Mouse (Mus musculus): ENCODE results near the gene Gsto1. TPM values are rescaled to one million over a fixed set of nuclear protein-coding genes. Genes with fewer than 3 reads are reported as not detected.
A peak's percentile ranks its signal among the peaks of the same experiment; 100 is the strongest.

Gene Gsto1
- polyA plus RNA-seq, 2 experiments = 71.3 to 132 TPM

- ATAC-seq (ENCODE audit: low FRiP score, low read depth) (no peak), DNase-seq (ENCODE audit: low spot score) (no peak)
- Histone ChIP-seq H3K9ac (ENCODE audit: low read depth, low read length, severe bottlenecking) (no peak overlapping the region), H3K4me3 (replicated peaks; ENCODE audit: low read length) (no peak overlapping the region), H3K27me3 (ENCODE audit: control insufficient read depth, insufficient read depth, low read length) (no peaks in the 10 kb centered on the region), H3K27ac (replicated peaks; ENCODE audit: low read depth, low read length) (no peak overlapping the region), H3K4me1 (ENCODE audit: control insufficient read depth, insufficient read depth, low read length) (0 out of 2 replicates have a peak, but pooled peaks cover 2% of the 10 kb centered on the region), H3K4me2 (replicated peaks; ENCODE audit: low read depth, low read length, severe bottlenecking) (no peak overlapping the region), H3K36me3 (ENCODE audit: control insufficient read depth, insufficient read depth, low read length) (no peaks in the 10 kb centered on the region), H3K9me3 (ENCODE audit: control insufficient read depth, low read length) (no peaks in the 10 kb centered on the region)
- TF ChIP-seq POLR2A (IDR thresholded peaks at IDR 0.05; ENCODE audit: borderline replicate concordance, extremely low read depth, insufficient read depth, insufficient read length) = no peak
- 76% methylated on average over 15 of the region's 15 CpGs for WGBS
Observed at GRCm38 (mm10) chr19:47876252-47876651, 21.5 kb downstream of the Gsto1 start.

- no peak for ATAC-seq (ENCODE audit: low FRiP score, low read depth)
- DNase-seq (ENCODE audit: low spot score) = no peak
- Histone ChIP-seq H3K4me1 (ENCODE audit: control insufficient read depth, insufficient read depth, low read length) (peaks cover 13% of the 10 kb centered on the region), H3K36me3 (ENCODE audit: control insufficient read depth, insufficient read depth, low read length) (no peaks in the 10 kb centered on the region), H3K4me3 (replicated peaks; ENCODE audit: low read length) (no peak overlapping the region), H3K4me2 (replicated peaks; ENCODE audit: low read depth, low read length, severe bottlenecking) (no peak overlapping the region), H3K9ac (ENCODE audit: low read depth, low read length, severe bottlenecking) (no peak overlapping the region), H3K9me3 (ENCODE audit: control insufficient read depth, low read length) (no peaks in the 10 kb centered on the region), H3K27ac (replicated peaks; ENCODE audit: low read depth, low read length) (no peak overlapping the region), H3K27me3 (ENCODE audit: control insufficient read depth, insufficient read depth, low read length) (no peaks in the 10 kb centered on the region)
- no peak for TF ChIP-seq POLR2A (IDR thresholded peaks at IDR 0.05; ENCODE audit: borderline replicate concordance, extremely low read depth, insufficient read depth, insufficient read length)
- WGBS = 80% methylated on average over 7 of the region's 7 CpGs
Observed at GRCm38 (mm10) chr19:47881538-47881937, 26.8 kb downstream of the Gsto1 start.

- Histone ChIP-seq H3K36me3 (ENCODE audit: control insufficient read depth, insufficient read depth, low read length) (no peaks in the 10 kb centered on the region), H3K27me3 (ENCODE audit: control insufficient read depth, insufficient read depth, low read length) (no peaks in the 10 kb centered on the region), H3K4me1 (ENCODE audit: control insufficient read depth, insufficient read depth, low read length) (peaks cover 18% of the 10 kb centered on the region), H3K4me3 (replicated peaks; ENCODE audit: low read length) (no peak overlapping the region), H3K9me3 (ENCODE audit: control insufficient read depth, low read length) (no peaks in the 10 kb centered on the region), H3K27ac (replicated peaks; ENCODE audit: low read depth, low read length) (no peak overlapping the region), H3K4me2 (replicated peaks; ENCODE audit: low read depth, low read length, severe bottlenecking) (no peak overlapping the region), H3K9ac (ENCODE audit: low read depth, low read length, severe bottlenecking) (no peak overlapping the region)
- DNase-seq (ENCODE audit: low spot score) (peak; percentile 78), ATAC-seq (ENCODE audit: low FRiP score, low read depth) (peak; percentile 62; the same call in 1 of the 2 replicates)
- 19% methylated on average over 11 of the region's 11 CpGs for WGBS
- TF ChIP-seq POLR2A (IDR thresholded peaks at IDR 0.05; ENCODE audit: borderline replicate concordance, extremely low read depth, insufficient read depth, insufficient read length) = no peak
Observed at GRCm38 (mm10) chr19:47882151-47882881, 27.5 kb downstream of the Gsto1 start.

- ATAC-seq (ENCODE audit: low FRiP score, low read depth) (no peak; the same call in 1 of the 2 replicates), DNase-seq (ENCODE audit: low spot score) (no peak)
- peaks cover 18% of the 10 kb centered on the region for H3K4me1 ChIP-seq (ENCODE audit: control insufficient read depth, insufficient read depth, low read length)
- no peak overlapping the region for H3K4me3 ChIP-seq (replicated peaks; ENCODE audit: low read length)
- no peak for TF ChIP-seq POLR2A (IDR thresholded peaks at IDR 0.05; ENCODE audit: borderline replicate concordance, extremely low read depth, insufficient read depth, insufficient read length)
- no peaks in the 10 kb centered on the region for H3K36me3 ChIP-seq (ENCODE audit: control insufficient read depth, insufficient read depth, low read length)
- H3K27me3 ChIP-seq (ENCODE audit: control insufficient read depth, insufficient read depth, low read length) = no peaks in the 10 kb centered on the region
- WGBS = 44% methylated on average over 9 of the region's 9 CpGs
- no peaks in the 10 kb centered on the region for H3K9me3 ChIP-seq (ENCODE audit: control insufficient read depth, low read length)
- H3K4me2 ChIP-seq (replicated peaks; ENCODE audit: low read depth, low read length, severe bottlenecking) = no peak overlapping the region
- H3K9ac ChIP-seq (ENCODE audit: low read depth, low read length, severe bottlenecking) = no peak overlapping the region
- no peak overlapping the region for H3K27ac ChIP-seq (replicated peaks; ENCODE audit: low read depth, low read length)
Observed at GRCm38 (mm10) chr19:47882882-47883254, 28.1 kb downstream of the Gsto1 start.

GRCm38 (mm10) chr19:47884296-47885085 lies 29.7 kb downstream of the Gsto1 start:
- H3K4me2 ChIP-seq (replicated peaks; ENCODE audit: low read depth, low read length, severe bottlenecking) = no peak overlapping the region

More at GRCm38 (mm10) chr19:47884296-47885085, 29.7 kb downstream of the Gsto1 start:
- no peak overlapping the region for H3K9ac ChIP-seq (ENCODE audit: low read depth, low read length, severe bottlenecking)
- ATAC-seq (ENCODE audit: low FRiP score, low read depth) = no peak
- no peaks in the 10 kb centered on the region for H3K27me3 ChIP-seq (ENCODE audit: control insufficient read depth, insufficient read depth, low read length)
- no peak for DNase-seq (ENCODE audit: low spot score)
- H3K4me3 ChIP-seq (replicated peaks; ENCODE audit: low read length) = no peak overlapping the region
- 69% methylated on average over 13 of the region's 13 CpGs for WGBS
- peaks cover 18% of the 10 kb centered on the region for H3K4me1 ChIP-seq (ENCODE audit: control insufficient read depth, insufficient read depth, low read length)
- H3K9me3 ChIP-seq (ENCODE audit: control insufficient read depth, low read length) = no peaks in the 10 kb centered on the region
- TF ChIP-seq POLR2A (IDR thresholded peaks at IDR 0.05; ENCODE audit: borderline replicate concordance, extremely low read depth, insufficient read depth, insufficient read length) = no peak
- H3K27ac ChIP-seq (replicated peaks; ENCODE audit: low read depth, low read length) = no peak overlapping the region
- H3K36me3 ChIP-seq (ENCODE audit: control insufficient read depth, insufficient read depth, low read length) = no peaks in the 10 kb centered on the region

All from limb, embryonic 14.5 days (tissue).